Mouse (Mus musculus) bone marrow, adult 2 months (tissue): ENCODE measurements around the gene Map2k5.

Experiments used
- CTCF ChIP-seq: fragments of 200-500 bp; IDR thresholded peaks from 2 replicates; pipeline ENCODE4 v1.5.1; 2011; ENCODE audit warnings: low read length, control low read depth; ENCODE audit not compliant: control insufficient read depth, insufficient read depth
- POLR2A ChIP-seq: fragments of 200-500 bp; IDR thresholded peaks from 2 replicates; pipeline ENCODE4 v1.6.1; 2011; ENCODE audit warnings: low read depth, mild to moderate bottlenecking, control low read depth, low read length, borderline replicate concordance; ENCODE audit not compliant: control insufficient read depth

DNA sequence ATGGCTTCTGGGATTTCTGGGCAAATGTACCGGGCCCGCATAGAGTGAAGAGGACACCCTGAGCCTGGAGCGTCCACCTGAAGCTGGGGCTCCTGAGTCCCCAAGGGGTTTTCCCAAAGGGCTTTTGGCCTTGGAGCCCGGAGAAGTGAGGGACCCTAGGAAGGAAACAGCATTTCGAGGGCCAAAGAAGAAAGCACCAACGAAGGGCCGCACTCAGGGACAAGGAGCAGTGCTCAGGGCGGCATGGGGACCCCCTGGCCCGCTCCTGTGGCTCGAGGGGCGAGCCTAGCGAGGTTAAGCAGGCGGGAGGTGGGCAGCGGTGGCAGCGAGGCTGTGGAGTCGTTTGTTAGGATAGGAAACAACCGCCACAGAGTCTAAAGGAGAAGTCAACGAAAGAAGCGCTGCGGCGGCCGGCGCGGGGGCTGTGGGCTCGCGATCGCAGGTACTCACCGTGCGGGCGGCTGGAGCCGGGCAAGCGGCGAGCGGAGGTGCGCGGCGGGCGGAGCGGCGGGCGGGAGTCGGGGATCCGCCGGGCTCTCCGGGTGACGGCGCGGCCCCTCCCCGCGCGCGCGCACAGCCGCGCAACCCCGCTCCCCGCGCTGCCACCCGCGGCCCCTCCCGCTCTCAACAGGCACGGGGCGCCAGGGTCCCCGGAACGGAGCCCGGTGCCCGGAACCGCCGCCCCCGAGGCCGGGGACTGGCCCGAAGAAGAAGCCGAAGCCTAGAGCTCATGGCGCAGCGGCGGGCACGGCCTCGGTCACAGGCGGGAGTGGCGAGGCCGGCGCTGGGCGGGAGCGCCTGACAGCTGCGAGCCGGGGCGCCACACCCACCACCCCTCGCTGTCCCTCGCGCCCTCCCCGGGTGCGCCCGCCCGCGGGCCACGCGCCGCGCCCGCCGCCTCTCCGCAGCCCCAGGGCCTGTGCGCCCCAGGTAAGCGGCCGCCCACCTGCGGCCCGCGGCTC is 229.0 kb downstream of the Map2k5 start, which contains the start of gene Skor1:
- TF ChIP-seq CTCF: no peak
- TF ChIP-seq POLR2A: no peak
